Mouse (Mus musculus) megakaryocyte, embryonic 14.5 days (primary cell): ENCODE data around the gene Lrrc25.

Source experiments
- FLI1 ChIP-seq: IDR thresholded peaks from 2 replicates; pipeline ENCODE4 v1.6.1; 2012; ENCODE audit warnings: low read length, inconsistent platforms, mixed read lengths
- GATA1 ChIP-seq: IDR thresholded peaks from 3 replicates; pipeline ENCODE4 v1.6.1; 2012; ENCODE audit warnings: mixed read lengths, low read length, inconsistent platforms, borderline replicate concordance

- TF ChIP-seq GATA1: no peak
- no peak for TF ChIP-seq FLI1
Measured at GRCm38 (mm10) chr8:70643019-70643418, 27.1 kb downstream of the Lrrc25 start.
